Comparison of ENCODE assay signal across 8 mouse cellular contexts in the genomic region with DNA sequence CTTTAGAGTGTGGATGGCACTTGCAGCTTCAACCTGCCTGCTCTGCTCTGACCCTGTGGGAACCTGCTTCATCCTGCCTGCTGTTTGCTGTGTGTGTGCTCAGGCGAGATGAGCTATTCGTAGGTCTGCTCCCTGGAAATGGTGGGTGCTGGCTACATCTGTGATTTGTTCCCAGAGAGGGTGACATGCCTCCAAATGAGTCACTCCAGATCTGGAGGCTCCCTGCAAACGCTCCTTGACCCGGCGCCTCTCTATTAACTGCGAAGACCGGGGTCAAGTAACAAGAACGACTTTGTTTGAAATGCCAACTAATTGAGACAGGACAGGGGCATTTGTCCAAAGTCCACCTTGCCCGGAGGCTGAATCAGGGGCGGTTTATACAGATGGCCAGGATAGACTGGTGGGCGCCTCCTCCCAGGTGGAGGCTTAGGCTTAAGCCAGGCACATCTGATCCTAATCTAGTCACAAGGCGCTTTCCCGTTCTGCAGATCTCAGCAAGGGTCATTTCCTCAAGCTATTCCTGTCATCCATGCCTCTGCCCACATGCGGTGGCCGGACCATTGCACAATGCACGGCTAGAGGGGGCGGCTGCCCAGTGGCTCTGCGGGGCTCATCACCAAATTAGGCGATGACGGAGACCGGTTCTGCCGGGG. TPM values are rescaled to one million over a fixed set of nuclear protein-coding genes. Genes with fewer than 3 reads are reported as not detected.
A peak's percentile ranks its signal among the peaks of the same experiment; 100 is the strongest.
DNase-seq lines count a peak whose midpoint lies in the region; ATAC-seq lines count a peak whose summit lies in the region.

No protein-coding gene starts in this region.

- H3K27me3 ChIP-seq in hindbrain, embryonic 11.5 days (ENCODE audit: control insufficient read depth, insufficient read depth, low read length) = no peaks in the 10 kb centered on the region
- H3K27me3 ChIP-seq in limb, embryonic 12.5 days = no peaks in the 10 kb centered on the region
- no peaks in the 10 kb centered on the region for H3K27me3 ChIP-seq in neural tube, embryonic 14.5 days (ENCODE audit: control insufficient read depth, insufficient read depth, low read length)

- peak overlapping the region; percentile 63 for H3K9ac ChIP-seq in hindbrain, embryonic 11.5 days (ENCODE audit: low read depth, low read length)
- peak overlapping the region; percentile 99 for H3K9ac ChIP-seq in limb, embryonic 12.5 days (replicated peaks)
- peak overlapping the region; percentile 83 for H3K9ac ChIP-seq in neural tube, embryonic 14.5 days (replicated peaks; ENCODE audit: low read depth, low read length)

- peak overlapping the region; percentile 96 for H3K4me2 ChIP-seq in hindbrain, embryonic 11.5 days (replicated peaks; ENCODE audit: low read depth, low read length)
- H3K4me2 ChIP-seq in limb, embryonic 12.5 days = peak overlapping the region; percentile 91
- H3K4me2 ChIP-seq in neural tube, embryonic 14.5 days (ENCODE audit: low read depth, low read length) = peak overlapping the region; percentile 79

- H3K9me3 ChIP-seq in hindbrain, embryonic 11.5 days (ENCODE audit: control insufficient read depth, low read length) = no peaks in the 10 kb centered on the region
- peaks cover 6% of the 10 kb centered on the region; the same call in 1 of the 2 replicates for H3K9me3 ChIP-seq in limb, embryonic 12.5 days
- no peaks in the 10 kb centered on the region for H3K9me3 ChIP-seq in neural tube, embryonic 14.5 days (ENCODE audit: control insufficient read depth, low read length)

- DNase-seq in adrenal gland, adult (ENCODE audit: inconsistent age in 2 of 2, low spot score in 1 of 2) = peak; percentile 75 to 91
- no peak for DNase-seq in adrenal gland, postnatal 4 days (ENCODE audit: low spot score in 2 of 2)
- peak; percentile 58 to 65 for DNase-seq in right cerebral cortex, adult 2 months (ENCODE audit: low spot score in 2 of 2)
- DNase-seq in right cerebral cortex, postnatal 10 days (ENCODE audit: low spot score in 2 of 2) = no peak
- peak; percentile 44 for DNase-seq in hindbrain, embryonic 11.5 days (ENCODE audit: low spot score)
- DNase-seq in thymus, postnatal 25 days = no peak

- H3K27ac ChIP-seq in hindbrain, embryonic 11.5 days (ENCODE audit: low read depth, low read length) = peak overlapping the region; percentile 94
- peak overlapping the region; percentile 98 for H3K27ac ChIP-seq in limb, embryonic 12.5 days
- peak overlapping the region; percentile 91 for H3K27ac ChIP-seq in neural tube, embryonic 14.5 days (ENCODE audit: low read depth, low read length)

- peak overlapping the region; percentile 94 for H3K4me3 ChIP-seq in hindbrain, embryonic 11.5 days (ENCODE audit: low read depth, low read length)
- peak overlapping the region; percentile 93 for H3K4me3 ChIP-seq in limb, embryonic 12.5 days (replicated peaks)
- peak overlapping the region; percentile 65 for H3K4me3 ChIP-seq in neural tube, embryonic 14.5 days (ENCODE audit: low read depth, low read length)

- peaks cover 2% of the 10 kb centered on the region; the same call in 1 of the 2 replicates for H3K4me1 ChIP-seq in hindbrain, embryonic 11.5 days (replicated peaks; ENCODE audit: control insufficient read depth, insufficient read depth, low read length)
- H3K4me1 ChIP-seq in limb, embryonic 12.5 days (replicated peaks) = peaks cover 43% of the 10 kb centered on the region
- H3K4me1 ChIP-seq in neural tube, embryonic 14.5 days (ENCODE audit: control insufficient read depth, insufficient read depth, low read length) = peaks cover 16% of the 10 kb centered on the region

- peak; percentile 55; the same call in 1 of the 2 replicates for ATAC-seq in hindbrain, embryonic 11.5 days (ENCODE audit: low FRiP score)
- ATAC-seq in limb, embryonic 12.5 days (ENCODE audit: insufficient number of reproducible peaks, insufficient read depth, low FRiP score, low TSS enrichment, low read depth) = peak; percentile 35
- ATAC-seq in neural tube, embryonic 14.5 days (ENCODE audit: low read depth) = no peak; the same call in 1 of the 2 replicates

- 13% methylated on average over 22 of the region's 22 CpGs for WGBS in hindbrain, embryonic 11.5 days
- WGBS in limb, embryonic 12.5 days = 1% methylated on average over 22 of the region's 22 CpGs
- 12% methylated on average over 22 of the region's 22 CpGs for WGBS in neural tube, embryonic 14.5 days

- H3K36me3 ChIP-seq in hindbrain, embryonic 11.5 days (ENCODE audit: control insufficient read depth, insufficient read depth, low read length) = 0 out of 2 replicates have a peak, but pooled peaks cover 3% of the 10 kb centered on the region
- H3K36me3 ChIP-seq in limb, embryonic 12.5 days = peaks cover 69% of the 10 kb centered on the region
- H3K36me3 ChIP-seq in neural tube, embryonic 14.5 days (ENCODE audit: control insufficient read depth, insufficient read depth, low read length) = peaks cover 18% of the 10 kb centered on the region; the same call in 1 of the 2 replicates

RNA-seq across cellular contexts. Expression of a gene that starts 0.5 kb away (rescaled TPM):
- 1,000 to 10,000 TPM; 1,198 to 1,213 TPM for total RNA-seq in adrenal gland, postnatal 4 days (2021)
- 445 and 475 TPM in 2 replicates for polyA plus RNA-seq in hindbrain, embryonic 11.5 days (2014; fragmentation: Nextera tagmentation; extraction: Ambion mirVana)
- 535 and 537 TPM in 2 replicates for polyA plus RNA-seq in limb, embryonic 12.5 days (2016; fragmentation: Nextera tagmentation; extraction: Ambion mirVana)
- polyA plus RNA-seq in neural tube, embryonic 14.5 days (2014; fragmentation: Nextera tagmentation; extraction: Ambion mirVana) = 367 and 407 TPM in 2 replicates

RNA-seq across cellular contexts. Expression of a gene that starts 14.5 kb away (rescaled TPM):
- total RNA-seq in adrenal gland, postnatal 4 days (2021) = 10 to 100 TPM; 38.6 to 49.3 TPM
- polyA plus RNA-seq in hindbrain, embryonic 11.5 days (2014; fragmentation: Nextera tagmentation; extraction: Ambion mirVana) = 18.7 and 22.5 TPM in 2 replicates
- 36.5 and 44.5 TPM in 2 replicates for polyA plus RNA-seq in limb, embryonic 12.5 days (2016; fragmentation: Nextera tagmentation; extraction: Ambion mirVana)
- polyA plus RNA-seq in neural tube, embryonic 14.5 days (2014; fragmentation: Nextera tagmentation; extraction: Ambion mirVana) = 22.7 and 23.5 TPM in 2 replicates

RNA-seq across cellular contexts. Expression of a gene that starts 22.8 kb away (rescaled TPM):
- 10 to 100 TPM; 23.8 to 27.5 TPM for total RNA-seq in adrenal gland, postnatal 4 days (2021)
- polyA plus RNA-seq in hindbrain, embryonic 11.5 days (2014; fragmentation: Nextera tagmentation; extraction: Ambion mirVana) = 3.7 and 5.1 TPM in 2 replicates
- 11.3 and 13.2 TPM in 2 replicates for polyA plus RNA-seq in limb, embryonic 12.5 days (2016; fragmentation: Nextera tagmentation; extraction: Ambion mirVana)
- 1.2 and 1.6 TPM in 2 replicates for polyA plus RNA-seq in neural tube, embryonic 14.5 days (2014; fragmentation: Nextera tagmentation; extraction: Ambion mirVana)

RNA-seq across cellular contexts. Expression of a gene that starts 37.2 kb away (rescaled TPM):
- 1 to 10 TPM in 1 of 2 experiments, under 1 TPM in 1; 0.62 to 1.5 TPM for total RNA-seq in adrenal gland, postnatal 4 days (2021)
- 2.9 and 4.1 TPM in 2 replicates for polyA plus RNA-seq in hindbrain, embryonic 11.5 days (2014; fragmentation: Nextera tagmentation; extraction: Ambion mirVana)
- polyA plus RNA-seq in limb, embryonic 12.5 days (2016; fragmentation: Nextera tagmentation; extraction: Ambion mirVana) = 6.3 and 8.6 TPM in 2 replicates
- 0.66 and 0.89 TPM in 2 replicates for polyA plus RNA-seq in neural tube, embryonic 14.5 days (2014; fragmentation: Nextera tagmentation; extraction: Ambion mirVana)

Comparison
In these comparisons a context has a peak if more than half of its experiments do, and no peak if none do; other contexts are left out.
1. DNase-seq: peak in adrenal gland, adult (2 of 2), right cerebral cortex, adult 2 months (2 of 2) and hindbrain, embryonic 11.5 days (single experiment); none in adrenal gland, postnatal 4 days (0 of 2), right cerebral cortex, postnatal 10 days (0 of 2) and thymus, postnatal 25 days (single experiment).
2. Peak in every context shown above with its lines, with median percentiles within 50 percentile points of each other: H3K27ac ChIP-seq, H3K4me2 ChIP-seq, H3K4me3 ChIP-seq and H3K9ac ChIP-seq.